Mouse (Mus musculus): ENCODE results near the gene Gm26741.

Gm26741 gene

GRCm38 (mm10) chr10:52389438-52389837 lies 30.9 kb downstream of the Gm26741 start:
- DNase-seq (ENCODE audit: low read depth, low spot score) = no peak

DNA sequence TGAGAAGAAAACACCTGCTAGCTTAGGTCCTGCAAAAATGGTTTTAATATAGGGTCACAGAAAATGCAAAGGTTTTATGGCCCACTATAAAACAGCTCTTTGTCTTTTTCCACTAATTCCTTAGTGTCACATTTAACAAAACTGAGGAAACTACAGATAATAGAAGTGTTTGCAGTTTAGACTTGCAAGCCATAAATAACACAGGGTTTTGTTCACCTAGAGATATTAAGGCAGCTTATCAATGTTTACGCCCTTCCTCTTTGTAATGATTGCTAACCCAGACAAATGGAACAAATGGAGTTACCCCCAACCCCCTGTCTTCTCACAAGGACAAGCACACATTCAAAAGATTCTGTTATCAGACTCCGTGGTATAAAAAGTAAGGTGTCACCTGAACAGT lies 32.6 kb downstream of the Gm26741 start:
- no peak for DNase-seq (ENCODE audit: low read depth, low spot score)

DNA sequence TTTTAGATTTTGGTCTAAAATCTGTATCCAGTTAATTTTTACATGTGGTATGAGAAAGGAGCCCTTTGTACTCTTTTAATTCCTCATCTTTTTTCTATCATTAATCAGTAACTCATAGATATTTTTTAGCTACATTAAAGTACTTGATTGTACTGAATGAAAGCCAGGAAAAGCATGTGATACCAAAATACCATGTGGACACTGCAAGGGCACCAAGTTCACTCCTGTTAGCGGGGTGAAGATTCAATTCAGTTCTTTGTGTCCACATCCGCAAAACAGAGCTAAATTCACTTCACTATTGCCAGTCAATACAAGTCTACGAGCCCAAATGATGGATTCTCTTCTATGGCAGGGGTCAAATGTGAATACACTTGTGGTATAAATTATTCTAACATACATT lies 38.1 kb downstream of the Gm26741 start:
- no peak for DNase-seq (ENCODE audit: low read depth, low spot score)

- DNase-seq (ENCODE audit: low read depth, low spot score) = no peak
Measured at GRCm38 (mm10) chr10:52398715-52399114, 40.1 kb downstream of the Gm26741 start.

GRCm38 (mm10) chr10:52399722-52400121 lies 41.2 kb downstream of the Gm26741 start:
- DNase-seq (ENCODE audit: low read depth, low spot score) = no peak

DNA sequence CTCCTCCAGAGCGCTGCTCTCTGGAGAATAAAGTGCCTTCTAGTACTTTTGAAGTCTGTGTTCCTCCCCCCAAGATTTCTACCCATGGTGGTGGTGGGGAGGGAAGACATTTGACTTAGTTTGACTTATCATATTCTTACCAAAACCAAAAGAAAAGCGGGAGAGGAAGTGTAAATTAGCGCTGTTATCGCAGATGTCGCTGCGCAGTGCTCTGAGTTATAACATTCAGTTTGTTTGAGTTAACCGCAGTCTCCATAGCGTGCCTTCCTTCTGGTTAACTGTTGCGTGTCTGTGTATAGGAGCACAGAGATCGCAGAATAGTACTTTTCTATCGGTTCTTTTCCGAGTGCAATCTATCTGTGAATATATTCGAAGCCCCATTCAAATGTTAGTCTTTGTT lies 46.6 kb downstream of the Gm26741 start:
- no peak for DNase-seq (ENCODE audit: low read depth, low spot score)

- DNase-seq (ENCODE audit: low read depth, low spot score) = no peak
Measured at GRCm38 (mm10) chr10:52407526-52407925, 49.0 kb downstream of the Gm26741 start.

All from CD4-positive, CD25-positive, alpha-beta regulatory T cell, adult 2 months (primary cell).